Mouse (Mus musculus): ENCODE results near the gene Lmnb2. TPM values are rescaled to one million over a fixed set of nuclear protein-coding genes. Genes with fewer than 3 reads are reported as not detected.

The Lmnb2 gene
- 67.7 and 73.8 TPM in 2 replicates for polyA plus RNA-seq (2016; fragmentation: Nextera tagmentation; extraction: Ambion mirVana)

- under 1% methylated on average over 60 of the region's 61 CpGs for WGBS
- H3K4me2 ChIP-seq: peak within 1 kb of the TSS; percentile 99
- peak; percentile 76 for ATAC-seq (ENCODE audit: low FRiP score)
- peak within 1 kb of the TSS; percentile 94 for H3K4me3 ChIP-seq (replicated peaks)
- peak within 1 kb of the TSS; percentile 83 for H3K9ac ChIP-seq
- H3K36me3 ChIP-seq (replicated peaks): peaks cover 27% of the 10 kb centered on the region
- H3K27me3 ChIP-seq: peaks cover 19% of the 10 kb centered on the region; the same call in 1 of the 2 replicates
- H3K4me1 ChIP-seq: peaks cover 35% of the 10 kb centered on the region
- H3K9me3 ChIP-seq: no peaks in the 10 kb centered on the region
- H3K27ac ChIP-seq: peak within 1 kb of the TSS; percentile 68
Measured at GRCm38 (mm10) chr10:80917779-80918434, at the start of gene Lmnb2. Gene Lmnb2, minus strand, starts transcription at chr10:80918245.

DNA sequence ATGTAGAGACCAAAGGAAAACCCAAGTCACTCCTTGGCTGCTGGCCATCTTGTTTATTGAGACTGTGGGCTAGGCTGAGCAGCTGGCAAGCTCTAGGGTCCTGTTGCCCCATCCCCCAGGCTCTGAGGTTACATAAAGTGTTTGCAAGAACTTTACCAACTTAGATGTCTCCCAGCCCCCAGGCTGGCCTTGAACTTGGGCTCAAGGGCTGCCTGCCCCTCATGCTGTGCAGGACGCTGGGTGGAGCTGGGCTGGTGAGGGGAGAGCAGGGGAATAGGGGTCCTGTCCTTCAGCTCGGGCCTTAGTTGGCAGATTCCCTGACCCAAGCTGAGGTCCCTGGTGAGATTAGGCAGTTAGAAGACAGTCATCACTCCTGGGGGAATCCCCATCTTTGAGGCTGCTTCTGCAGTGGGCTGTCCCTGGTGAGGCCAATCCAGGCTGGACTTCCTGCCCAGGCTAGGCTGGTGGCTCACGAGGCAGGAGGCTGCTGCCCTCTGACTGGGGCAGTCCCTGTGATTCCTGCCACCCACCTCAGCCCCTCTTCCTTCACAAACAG is 49.1 kb upstream of the Lmnb2 start:
- no peak overlapping the region for H3K4me2 ChIP-seq
- H3K27me3 ChIP-seq: no peaks in the 10 kb centered on the region
- ATAC-seq (ENCODE audit: low FRiP score): no peak
- no peak overlapping the region for H3K9ac ChIP-seq
- H3K27ac ChIP-seq: no peak overlapping the region
- peaks cover 15% of the 10 kb centered on the region for H3K4me1 ChIP-seq
- no peak overlapping the region for H3K4me3 ChIP-seq (replicated peaks)
- no peaks in the 10 kb centered on the region for H3K36me3 ChIP-seq (replicated peaks)
- WGBS: 82% methylated on average over 3 of the region's 3 CpGs
- 0 out of 2 replicates have a peak, but pooled peaks cover 5% of the 10 kb centered on the region for H3K9me3 ChIP-seq

GRCm38 (mm10) chr10:80966296-80966695 is 48.3 kb upstream of the Lmnb2 start:
- WGBS: 74% methylated on average over 12 of the region's 12 CpGs
- no peak for ATAC-seq (ENCODE audit: low FRiP score)
- no peak overlapping the region for H3K4me2 ChIP-seq
- H3K9me3 ChIP-seq: 0 out of 2 replicates have a peak, but pooled peaks cover 5% of the 10 kb centered on the region
- peaks cover 23% of the 10 kb centered on the region for H3K4me1 ChIP-seq
- no peak overlapping the region for H3K27ac ChIP-seq
- H3K4me3 ChIP-seq (replicated peaks): no peak overlapping the region
- H3K9ac ChIP-seq: no peak overlapping the region
- H3K27me3 ChIP-seq: no peaks in the 10 kb centered on the region
- H3K36me3 ChIP-seq (replicated peaks): no peaks in the 10 kb centered on the region

- Histone ChIP-seq H3K4me1 (peaks cover 29% of the 10 kb centered on the region), H3K27ac (no peak overlapping the region), H3K27me3 (no peaks in the 10 kb centered on the region), H3K4me2 (no peak overlapping the region), H3K9me3 (no peaks in the 10 kb centered on the region), H3K4me3 (replicated peaks) (no peak overlapping the region), H3K9ac (no peak overlapping the region), H3K36me3 (replicated peaks) (no peaks in the 10 kb centered on the region)
- ATAC-seq (ENCODE audit: low FRiP score): no peak
- WGBS: 64% methylated on average over 12 of the region's 12 CpGs
Measured at GRCm38 (mm10) chr10:80963031-80963975, 45.3 kb upstream of the Lmnb2 start.

GRCm38 (mm10) chr10:80962585-80962984 is 44.5 kb upstream of the Lmnb2 start:
- Histone ChIP-seq H3K9ac (no peak overlapping the region), H3K27ac (no peak overlapping the region), H3K4me3 (replicated peaks) (no peak overlapping the region), H3K27me3 (no peaks in the 10 kb centered on the region), H3K4me2 (no peak overlapping the region), H3K4me1 (peaks cover 29% of the 10 kb centered on the region), H3K36me3 (replicated peaks) (no peaks in the 10 kb centered on the region), H3K9me3 (no peaks in the 10 kb centered on the region)
- WGBS: 76% methylated on average over 5 of the region's 5 CpGs
- no peak for ATAC-seq (ENCODE audit: low FRiP score)

- Histone ChIP-seq H3K27ac (no peak overlapping the region), H3K9me3 (no peaks in the 10 kb centered on the region), H3K36me3 (replicated peaks) (no peaks in the 10 kb centered on the region), H3K4me2 (no peak overlapping the region), H3K4me3 (replicated peaks) (no peak overlapping the region), H3K27me3 (no peaks in the 10 kb centered on the region), H3K4me1 (peaks cover 25% of the 10 kb centered on the region), H3K9ac (no peak overlapping the region)
- no peak for ATAC-seq (ENCODE audit: low FRiP score)
- WGBS: 63% methylated on average over 10 of the region's 10 CpGs
Measured at GRCm38 (mm10) chr10:80962051-80962472, 44.0 kb upstream of the Lmnb2 start.

DNA sequence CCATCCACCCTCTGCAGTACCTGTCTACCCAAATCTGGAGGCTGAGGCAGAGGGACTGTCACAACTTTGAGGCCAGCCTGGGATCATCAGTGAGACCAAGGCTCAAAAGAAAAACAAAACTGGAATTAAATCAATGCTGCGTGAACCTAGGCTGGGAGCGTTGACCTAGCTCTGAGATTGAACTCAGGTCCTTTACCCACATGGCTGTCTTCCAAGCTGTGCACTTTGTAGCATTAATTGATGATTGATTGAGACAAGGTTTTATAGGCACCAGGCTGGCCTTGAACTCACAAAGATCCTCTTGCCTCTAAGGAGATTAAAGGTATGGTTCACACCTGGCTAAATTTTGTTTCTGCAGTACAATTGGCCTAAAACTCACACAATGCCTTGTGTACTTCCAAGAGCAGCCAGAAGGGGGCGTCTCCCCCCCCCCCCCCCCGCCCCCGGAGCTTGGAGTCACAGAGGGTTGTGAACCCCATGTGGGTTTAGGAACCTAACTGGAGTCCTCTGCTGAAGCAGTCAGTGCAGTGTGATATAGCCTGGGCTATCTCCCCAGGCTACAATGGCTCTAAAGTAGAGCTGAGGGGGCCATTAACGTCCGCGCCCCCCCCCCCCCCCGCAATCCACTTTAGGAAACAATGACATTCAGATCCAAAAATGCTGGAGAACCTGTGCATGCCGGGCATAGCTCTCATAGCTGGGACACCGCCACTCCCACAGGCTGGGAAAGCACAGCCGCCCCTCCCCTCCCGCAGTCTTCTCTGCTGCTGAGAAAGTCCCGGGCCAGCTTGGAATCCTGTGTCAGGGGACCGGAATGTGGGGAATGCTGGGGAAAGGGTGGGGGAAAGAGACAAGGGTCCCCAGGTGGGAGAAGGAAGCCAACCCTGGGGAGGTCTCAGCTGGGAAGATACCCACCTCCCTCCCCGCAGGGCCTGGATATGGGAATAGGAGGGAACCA is 42.8 kb upstream of the Lmnb2 start:
- no peaks in the 10 kb centered on the region for H3K36me3 ChIP-seq (replicated peaks)
- WGBS: 12% methylated on average over 15 of the region's 16 CpGs
- no peak for ATAC-seq (ENCODE audit: low FRiP score)
- peaks cover 28% of the 10 kb centered on the region for H3K4me1 ChIP-seq
- peak overlapping the region; percentile 12; the same call in 1 of the 2 replicates for H3K9ac ChIP-seq
- H3K4me3 ChIP-seq (replicated peaks): no peak overlapping the region
- H3K27ac ChIP-seq: 0 out of 2 replicates have a peak overlapping the region, but pooled peaks have one; percentile 9
- H3K4me2 ChIP-seq: peak overlapping the region; percentile 19; the same call in 1 of the 2 replicates
- no peaks in the 10 kb centered on the region for H3K27me3 ChIP-seq
- H3K9me3 ChIP-seq: no peaks in the 10 kb centered on the region

DNA sequence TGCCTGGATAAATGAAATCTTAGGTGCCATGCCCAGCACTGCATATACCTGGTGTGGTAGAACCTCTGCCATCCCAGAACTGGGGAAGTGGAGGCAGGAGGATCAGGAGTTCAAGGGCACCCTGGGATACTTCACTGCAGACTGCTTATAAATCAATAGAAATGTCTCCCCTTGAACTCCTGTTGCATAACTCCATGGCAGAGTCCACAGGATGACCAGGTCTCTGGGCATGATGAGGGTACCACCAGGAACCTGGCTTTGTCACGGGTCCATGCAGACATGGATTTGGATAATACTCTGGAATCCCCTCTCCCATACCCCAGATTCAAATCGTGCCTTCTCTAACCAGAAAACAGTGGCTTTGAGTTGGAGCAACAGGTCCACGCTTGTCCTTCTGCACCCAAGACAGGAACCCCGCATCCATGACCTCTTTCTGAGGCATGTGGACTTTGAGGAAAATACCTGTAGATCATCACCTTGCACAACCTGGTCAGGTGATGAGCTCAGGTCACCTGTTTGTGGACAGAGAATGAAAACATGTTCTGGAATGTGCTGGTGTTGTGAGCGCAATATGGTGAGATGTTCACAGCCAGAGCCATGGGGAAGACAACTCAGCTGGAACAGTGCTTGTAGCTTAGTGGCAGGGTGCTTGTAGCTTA is 41.1 kb upstream of the Lmnb2 start:
- Histone ChIP-seq H3K4me1 (peaks cover 27% of the 10 kb centered on the region), H3K36me3 (replicated peaks) (no peaks in the 10 kb centered on the region), H3K9me3 (no peaks in the 10 kb centered on the region), H3K4me2 (no peak overlapping the region), H3K4me3 (replicated peaks) (no peak overlapping the region), H3K27ac (no peak overlapping the region), H3K9ac (no peak overlapping the region), H3K27me3 (no peaks in the 10 kb centered on the region)
- WGBS: 92% methylated on average over 5 of the region's 5 CpGs
- no peak for ATAC-seq (ENCODE audit: low FRiP score)

GRCm38 (mm10) chr10:80957791-80958190 is 39.7 kb upstream of the Lmnb2 start:
- Histone ChIP-seq H3K36me3 (replicated peaks) (no peaks in the 10 kb centered on the region), H3K4me1 (peaks cover 23% of the 10 kb centered on the region), H3K9me3 (no peaks in the 10 kb centered on the region), H3K27ac (no peak overlapping the region), H3K27me3 (peaks cover 7% of the 10 kb centered on the region; the same call in 1 of the 2 replicates), H3K4me3 (replicated peaks) (no peak overlapping the region), H3K9ac (no peak overlapping the region), H3K4me2 (no peak overlapping the region)
- 65% methylated on average over 4 of the region's 4 CpGs for WGBS
- ATAC-seq (ENCODE audit: low FRiP score): no peak

- H3K27me3 ChIP-seq: peaks cover 7% of the 10 kb centered on the region; the same call in 1 of the 2 replicates
- no peak overlapping the region for H3K27ac ChIP-seq
- 86% methylated on average over 6 of the region's 6 CpGs for WGBS
Measured at GRCm38 (mm10) chr10:80956901-80957300, 38.9 kb upstream of the Lmnb2 start.

DNA sequence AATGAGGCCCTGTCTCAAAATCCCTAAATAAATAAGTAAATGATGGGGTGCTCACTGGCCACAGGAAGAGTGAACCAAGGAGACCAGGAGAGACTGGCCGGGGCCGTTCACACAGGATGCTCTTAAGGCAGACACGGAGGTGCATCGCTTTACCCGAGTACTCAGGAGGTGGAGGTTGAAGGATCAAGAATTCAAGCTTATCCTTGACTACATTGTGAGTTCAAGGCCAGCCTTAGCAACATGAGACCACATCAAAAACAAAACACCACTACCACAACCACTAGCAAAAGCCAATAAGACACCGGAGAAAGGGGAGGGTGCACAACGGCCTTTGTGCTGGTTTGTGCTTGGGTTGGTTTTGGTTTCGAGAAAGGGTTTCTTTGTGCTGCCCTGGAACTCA is 38.3 kb upstream of the Lmnb2 start:
- Histone ChIP-seq H3K4me2 (no peak overlapping the region), H3K27ac (no peak overlapping the region), H3K9me3 (no peaks in the 10 kb centered on the region), H3K4me3 (replicated peaks) (no peak overlapping the region), H3K9ac (no peak overlapping the region), H3K36me3 (replicated peaks) (no peaks in the 10 kb centered on the region), H3K27me3 (peaks cover 7% of the 10 kb centered on the region; the same call in 1 of the 2 replicates), H3K4me1 (peaks cover 14% of the 10 kb centered on the region)
- 94% methylated on average over 8 of the region's 8 CpGs for WGBS
- ATAC-seq (ENCODE audit: low FRiP score): no peak

More at GRCm38 (mm10) chr10:80956901-80957300, 38.9 kb upstream of the Lmnb2 start:
- Histone ChIP-seq H3K9me3 (no peaks in the 10 kb centered on the region), H3K4me2 (no peak overlapping the region), H3K4me3 (replicated peaks) (no peak overlapping the region), H3K9ac (no peak overlapping the region), H3K36me3 (replicated peaks) (no peaks in the 10 kb centered on the region), H3K4me1 (peaks cover 18% of the 10 kb centered on the region)
- ATAC-seq (ENCODE audit: low FRiP score): no peak
